Mouse (Mus musculus): ENCODE results near the gene Gm13278.
"Not testable (repeated sequence)": the region's sequence is repeated elsewhere in the genome, so short reads cannot be mapped to it uniquely, and the experiment has no call there.

DNA sequence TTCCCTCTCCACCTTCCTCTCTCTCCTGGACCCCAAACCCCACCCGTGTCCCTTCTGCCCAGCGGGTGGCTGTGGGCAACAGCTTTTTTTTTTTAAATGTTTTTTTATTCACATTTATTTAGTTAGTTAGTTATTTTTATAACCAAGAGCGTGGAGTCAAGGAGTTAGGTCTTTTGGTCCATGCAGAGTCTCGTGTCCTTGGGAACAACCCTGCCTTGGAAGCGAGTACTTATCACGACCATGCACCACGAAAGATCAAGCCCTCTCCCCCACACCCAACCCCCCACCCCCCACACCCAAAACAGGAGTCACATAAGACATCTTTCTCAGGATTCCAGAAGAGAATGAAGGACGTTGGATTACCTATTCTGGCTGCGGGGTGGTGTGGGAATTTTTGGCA, 29.0 kb upstream of the Gm13278 start:
- TF ChIP-seq CTCF (IDR thresholded peaks at IDR 0.05; ENCODE audit: control insufficient read depth, insufficient read depth, insufficient replicate concordance, low read depth, low read length); POLR2A (IDR thresholded peaks at IDR 0.05; ENCODE audit: control insufficient read depth, low read depth, low read length): not testable (repeated sequence)

Measured in testis, adult 2 months (tissue).